Mouse (Mus musculus): ENCODE data around the gene Nxpe3.
"Not testable (repeated sequence)": the region's sequence is repeated elsewhere in the genome, so short reads cannot be mapped to it uniquely, and the experiment has no call there.

The Nxpe3 gene

GRCm38 (mm10) chr16:55837653-55838052 lies 57.4 kb downstream of the Nxpe3 start:
- not testable (repeated sequence) for DNase-seq (ENCODE audit: low spot score)

GRCm38 (mm10) chr16:55837168-55837567 lies 57.9 kb downstream of the Nxpe3 start:
- DNase-seq (ENCODE audit: low spot score): no peak

- no peak for DNase-seq (ENCODE audit: low spot score)
These were observed 59.3 kb downstream of the Nxpe3 start for GRCm38 (mm10) chr16:55835798-55836197.

- DNase-seq (ENCODE audit: low spot score): no peak
These were observed 62.5 kb downstream of the Nxpe3 start for GRCm38 (mm10) chr16:55832617-55833016.

GRCm38 (mm10) chr16:55832040-55832439 lies 63.0 kb downstream of the Nxpe3 start:
- DNase-seq (ENCODE audit: low spot score): no peak

- no peak for DNase-seq (ENCODE audit: low spot score)
These were observed 63.6 kb downstream of the Nxpe3 start for GRCm38 (mm10) chr16:55831451-55831850.

- no peak for DNase-seq (ENCODE audit: low spot score)
These were observed 71.5 kb downstream of the Nxpe3 start for GRCm38 (mm10) chr16:55823398-55824155.

GRCm38 (mm10) chr16:55822741-55823397 lies 72.2 kb downstream of the Nxpe3 start:
- no peak for DNase-seq (ENCODE audit: low spot score)

- DNase-seq (ENCODE audit: low spot score): peak; percentile 96
These were observed 72.9 kb downstream of the Nxpe3 start for GRCm38 (mm10) chr16:55821997-55822740.

- DNase-seq (ENCODE audit: low spot score): no peak
These were observed 73.5 kb downstream of the Nxpe3 start for GRCm38 (mm10) chr16:55821571-55821981.

- no peak for DNase-seq (ENCODE audit: low spot score)
These were observed 74.0 kb downstream of the Nxpe3 start for GRCm38 (mm10) chr16:55820916-55821570.

- no peak for DNase-seq (ENCODE audit: low spot score)
These were observed 74.7 kb downstream of the Nxpe3 start for GRCm38 (mm10) chr16:55820161-55820915.

- peak; percentile 60 for DNase-seq (ENCODE audit: low spot score)
These were observed 75.8 kb downstream of the Nxpe3 start for GRCm38 (mm10) chr16:55819186-55819861.

GRCm38 (mm10) chr16:55817717-55818515 lies 77.2 kb downstream of the Nxpe3 start:
- DNase-seq (ENCODE audit: low spot score): no peak

GRCm38 (mm10) chr16:55816202-55816941 lies 78.7 kb downstream of the Nxpe3 start:
- DNase-seq (ENCODE audit: low spot score): no peak

- DNase-seq (ENCODE audit: low spot score): no peak
These were observed 79.6 kb downstream of the Nxpe3 start for GRCm38 (mm10) chr16:55815466-55815865.

GRCm38 (mm10) chr16:55814686-55815085 lies 80.4 kb downstream of the Nxpe3 start:
- no peak for DNase-seq (ENCODE audit: low spot score)

- no peak for DNase-seq (ENCODE audit: low spot score)
These were observed 81.2 kb downstream of the Nxpe3 start for GRCm38 (mm10) chr16:55813916-55814315.

- DNase-seq (ENCODE audit: low spot score): no peak
These were observed 83.3 kb downstream of the Nxpe3 start for GRCm38 (mm10) chr16:55811792-55812191.

Data from urinary bladder, postnatal 14 days (tissue).